Comparison of ENCODE assay signal across 20 mouse cellular contexts in the genomic region with DNA sequence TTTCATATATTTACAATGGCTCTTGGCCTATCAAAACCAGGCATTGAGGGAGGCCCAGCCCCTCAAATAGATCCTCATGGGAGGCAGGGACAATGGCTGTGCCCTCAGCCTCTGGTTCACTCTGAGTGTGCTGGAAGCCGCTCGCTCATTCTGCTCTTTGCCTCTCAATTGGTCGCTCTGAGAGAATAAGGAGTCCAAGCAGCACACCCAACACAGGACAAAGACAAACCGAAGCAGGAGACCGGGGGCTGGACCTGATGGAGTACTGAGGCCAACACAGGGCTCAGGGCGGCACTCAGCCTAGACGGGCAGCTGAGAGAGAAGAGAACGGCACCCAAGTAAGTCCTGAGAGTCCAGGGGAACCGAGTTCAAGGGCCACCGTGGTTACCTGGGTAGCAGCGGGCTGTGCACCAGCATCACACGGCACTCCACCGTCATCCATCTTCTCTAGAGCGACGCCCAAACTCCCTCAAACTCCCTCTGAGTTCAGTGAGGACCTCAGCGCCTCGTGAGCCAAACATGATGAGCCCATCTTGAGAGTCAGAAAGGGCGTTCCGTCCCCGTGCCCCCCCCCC.
DNase-seq lines count a peak whose midpoint lies in the region; ATAC-seq and TF ChIP-seq lines count a peak whose summit lies in the region.
"Had no signal": no experiment of that assay in that cellular context is flagged by ENCODE, and none has a peak within 500 bp of the region (broad histone marks: within the 10 kb centered on the region; RNA-seq: fewer than 3 reads in every experiment).

No protein-coding gene starts in this region.

- WGBS in heart, adult 2 months: 83% methylated on average over 20 of the region's 20 CpGs
- WGBS in kidney, embryonic 15.5 days: 83% methylated on average over 20 of the region's 20 CpGs
- 90% methylated on average over 20 of the region's 20 CpGs for WGBS in midbrain, embryonic 16.5 days
- 91% methylated on average over 17 of the region's 20 CpGs for WGBS in midbrain, embryonic 14.5 days
- 87% methylated on average over 20 of the region's 20 CpGs for WGBS in limb, embryonic 10.5 days

- H3K79me2 ChIP-seq in heart, adult 2 months (replicated peaks; ENCODE audit: control insufficient read depth, insufficient read depth, low read length): no peaks in the 10 kb centered on the region

- H3K4me3 ChIP-seq in heart, adult 2 months: no peak overlapping the region
- no peak overlapping the region for H3K4me3 ChIP-seq in kidney, embryonic 15.5 days (replicated peaks)
- H3K4me3 ChIP-seq in midbrain, embryonic 16.5 days (ENCODE audit: low read depth, low read length): no peak overlapping the region
- no peak overlapping the region for H3K4me3 ChIP-seq in midbrain, embryonic 14.5 days (replicated peaks; ENCODE audit: low read depth, low read length)
- no peak overlapping the region for H3K4me3 ChIP-seq in limb, embryonic 10.5 days
- H3K4me3 ChIP-seq: embryonic facial prominence, embryonic 13.5 days; forebrain, embryonic 12.5 days; hindbrain, embryonic 13.5 days had no signal

- H3K4me2 ChIP-seq in kidney, embryonic 15.5 days: no peak overlapping the region
- no peak overlapping the region for H3K4me2 ChIP-seq in midbrain, embryonic 16.5 days (ENCODE audit: low read length)
- H3K4me2 ChIP-seq in midbrain, embryonic 14.5 days (ENCODE audit: low read length): no peak overlapping the region

- intact Hi-C loops in heart, adult 2 months (cut with DNase I): no loop called here

- DNase-seq in heart, adult 11 months: peak; percentile 86
- DNase-seq in heart, adult 2 months: no peak
- DNase-seq in kidney, postnatal 25 days: no peak
- no peak for DNase-seq in midbrain, embryonic 14.5 days
- peak; percentile 28 for DNase-seq in limb, embryonic 10.5 days (ENCODE audit: low spot score)
- no peak for DNase-seq in urinary bladder, postnatal 25 days (ENCODE audit: low spot score)
- DNase-seq: adrenal gland, postnatal 14 days; cerebellum, adult 11-12 months; cerebellum, adult 9-10 months; cerebellum, postnatal 25 days; gastrocnemius, postnatal 10 days; heart, postnatal 10 days; heart, postnatal 4 days had no signal

- no peak for TF ChIP-seq EP300 in heart, adult 2 months (IDR thresholded peaks at IDR 0.05; ENCODE audit: insufficient read depth, low read depth, low read length)

- no peak for TF ChIP-seq POLR2A in heart, adult 2 months (IDR thresholded peaks at IDR 0.05; ENCODE audit: insufficient read depth, low read depth, low read length)

- ATAC-seq in kidney, embryonic 15.5 days (replicated peaks; ENCODE audit: low FRiP score): 0 out of 2 replicates have a peak, but pooled peaks have one; percentile 17
- ATAC-seq in midbrain, embryonic 16.5 days: peak; percentile 34; the same call in 1 of the 2 replicates
- no peak for ATAC-seq in midbrain, embryonic 14.5 days (ENCODE audit: low FRiP score, low TSS enrichment)
- ATAC-seq: activated CD4-positive, CD25-positive, alpha-beta regulatory T cell, adult 4 months; Patski had no signal

- TF ChIP-seq CTCF in heart, adult 2 months (IDR thresholded peaks at IDR 0.05): no peak

- H3K9me3 ChIP-seq in kidney, embryonic 15.5 days (replicated peaks): no peaks in the 10 kb centered on the region
- H3K9me3 ChIP-seq in midbrain, embryonic 16.5 days (replicated peaks; ENCODE audit: control insufficient read depth, low read length, poor library complexity, severe bottlenecking): no peaks in the 10 kb centered on the region
- H3K9me3 ChIP-seq in midbrain, embryonic 14.5 days (ENCODE audit: control insufficient read depth, low read length): no peaks in the 10 kb centered on the region
- H3K9me3 ChIP-seq in limb, embryonic 10.5 days (replicated peaks): no peaks in the 10 kb centered on the region
- H3K9me3 ChIP-seq: embryonic facial prominence, embryonic 13.5 days; forebrain, embryonic 12.5 days; hindbrain, embryonic 13.5 days had no signal

- H3K4me1 ChIP-seq in heart, adult 2 months (ENCODE audit: control insufficient read depth, insufficient read depth, low read length): peaks cover 3% of the 10 kb centered on the region
- H3K4me1 ChIP-seq in kidney, embryonic 15.5 days: peaks cover 23% of the 10 kb centered on the region
- peaks cover 10% of the 10 kb centered on the region for H3K4me1 ChIP-seq in midbrain, embryonic 16.5 days (ENCODE audit: control insufficient read depth, insufficient read depth, low read length)
- peaks cover 8% of the 10 kb centered on the region; the same call in 1 of the 2 replicates for H3K4me1 ChIP-seq in midbrain, embryonic 14.5 days (ENCODE audit: control insufficient read depth, insufficient read depth, low read length)
- H3K4me1 ChIP-seq in limb, embryonic 10.5 days: peaks cover 40% of the 10 kb centered on the region

- H3K27ac ChIP-seq in heart, adult 2 months: no peak overlapping the region
- no peak overlapping the region for H3K27ac ChIP-seq in kidney, embryonic 15.5 days
- no peak overlapping the region for H3K27ac ChIP-seq in midbrain, embryonic 16.5 days (ENCODE audit: low read length)
- H3K27ac ChIP-seq in midbrain, embryonic 14.5 days (replicated peaks; ENCODE audit: low read depth, low read length): no peak overlapping the region
- no peak overlapping the region for H3K27ac ChIP-seq in limb, embryonic 10.5 days
- H3K27ac ChIP-seq: forebrain, embryonic 12.5 days had no signal

- no peaks in the 10 kb centered on the region for H3K27me3 ChIP-seq in heart, adult 2 months (ENCODE audit: control insufficient read depth, insufficient read depth, low read length)
- H3K27me3 ChIP-seq in kidney, embryonic 15.5 days: peaks cover 33% of the 10 kb centered on the region
- no peaks in the 10 kb centered on the region; the same call in 1 of the 2 replicates for H3K27me3 ChIP-seq in midbrain, embryonic 16.5 days (ENCODE audit: control insufficient read depth, insufficient read depth, low read depth, low read length)
- H3K27me3 ChIP-seq in midbrain, embryonic 14.5 days (ENCODE audit: control insufficient read depth, insufficient read depth, low read length): no peaks in the 10 kb centered on the region
- peaks cover 27% of the 10 kb centered on the region for H3K27me3 ChIP-seq in limb, embryonic 10.5 days (ENCODE audit: low read depth, poor library complexity, severe bottlenecking)
- H3K27me3 ChIP-seq: Patski had no signal

- H3K9ac ChIP-seq in heart, adult 2 months (ENCODE audit: low read depth, low read length): no peak overlapping the region
- H3K9ac ChIP-seq in kidney, embryonic 15.5 days: no peak overlapping the region
- H3K9ac ChIP-seq in midbrain, embryonic 16.5 days (ENCODE audit: low read depth, low read length): no peak overlapping the region
- no peak overlapping the region for H3K9ac ChIP-seq in midbrain, embryonic 14.5 days (replicated peaks; ENCODE audit: low read length)
- H3K9ac ChIP-seq: embryonic facial prominence, embryonic 13.5 days; forebrain, embryonic 12.5 days; hindbrain, embryonic 13.5 days had no signal

- no peaks in the 10 kb centered on the region for H3K36me3 ChIP-seq in heart, adult 2 months (ENCODE audit: control insufficient read depth, insufficient read depth, low read length)
- H3K36me3 ChIP-seq in kidney, embryonic 15.5 days: no peaks in the 10 kb centered on the region
- no peaks in the 10 kb centered on the region for H3K36me3 ChIP-seq in midbrain, embryonic 16.5 days (ENCODE audit: control insufficient read depth, insufficient read depth, low read length)
- H3K36me3 ChIP-seq in midbrain, embryonic 14.5 days (ENCODE audit: control insufficient read depth, insufficient read depth, low read length): no peaks in the 10 kb centered on the region
- H3K36me3 ChIP-seq in limb, embryonic 10.5 days: no peaks in the 10 kb centered on the region
- H3K36me3 ChIP-seq: embryonic facial prominence, embryonic 13.5 days; forebrain, embryonic 12.5 days; hindbrain, embryonic 13.5 days had no signal

Comparison
In these comparisons a context has a peak if more than half of its experiments do, and no peak if none do; other contexts are left out.
1. DNase-seq: peak in heart, adult 11 months (single experiment) and limb, embryonic 10.5 days (single experiment); none in heart, adult 2 months (0 of 2), kidney, postnatal 25 days (0 of 2), midbrain, embryonic 14.5 days (single experiment) and urinary bladder, postnatal 25 days (single experiment).